Mouse (Mus musculus) liver, embryonic 11.5 days (tissue): ENCODE results near the gene Mthfd2l. TPM values are rescaled to one million over a fixed set of nuclear protein-coding genes. Genes with fewer than 3 reads are reported as not detected.

Experiments
- ATAC-seq: fragments of 200-750 bp; cut with Nextera tagmentation; replicated peaks from 2 replicates; pipeline ENCODE4 v1.8.0; 2017; ENCODE audit warnings: moderate number of reproducible peaks, mild to moderate bottlenecking, moderate TSS enrichment, moderate library complexity; ENCODE audit not compliant: low FRiP score
- DNase-seq: peaks from one replicate; pipeline ENCODE4 v3.0.0-alpha.2; 2017; ENCODE audit warnings: low spot score
- H3K27ac ChIP-seq: fragments of 300-500 bp; sonication (generic); 2 replicates; pipeline ENCODE4 v1.5.1; 2014; ENCODE audit warnings: mild to moderate bottlenecking, low read depth, low read length, control low read depth
- H3K27me3 ChIP-seq: fragments of 300-500 bp; sonication (generic); replicated peaks from 2 replicates; pipeline ENCODE4 v1.6.1; 2014; ENCODE audit warnings: low read length, mixed read lengths; ENCODE audit not compliant: control insufficient read depth, insufficient read depth
- H3K36me3 ChIP-seq: fragments of 300-500 bp; sonication (generic); 2 replicates; pipeline ENCODE4 v1.6.1; 2014; ENCODE audit warnings: mild to moderate bottlenecking, low read length, moderate library complexity, mixed read lengths; ENCODE audit not compliant: control insufficient read depth, insufficient read depth
- H3K4me1 ChIP-seq: fragments of 300-500 bp; sonication (generic); replicated peaks from 2 replicates; pipeline ENCODE4 v1.6.1; 2014; ENCODE audit warnings: low read length, mixed read lengths; ENCODE audit not compliant: control insufficient read depth, insufficient read depth
- H3K4me2 ChIP-seq: fragments of 300-500 bp; sonication (generic); 2 replicates; pipeline ENCODE4 v1.6.1; 2014; ENCODE audit warnings: mild to moderate bottlenecking, control low read depth, moderate library complexity
- H3K4me3 ChIP-seq: fragments of 300-500 bp; sonication (generic); 2 replicates; pipeline ENCODE4 v1.5.1; 2014; ENCODE audit warnings: low read depth, low read length, control low read depth
- H3K9ac ChIP-seq: fragments of 300-500 bp; sonication (generic); 2 replicates; pipeline ENCODE4 v1.6.1; 2014; ENCODE audit warnings: low read depth, low read length, control low read depth
- H3K9me3 ChIP-seq: fragments of 300-500 bp; sonication (generic); 2 replicates; pipeline ENCODE4 v1.6.1; 2016; ENCODE audit warnings: low read length, inconsistent platforms, mixed read lengths; ENCODE audit not compliant: control insufficient read depth
- WGBS: fragments of 180-500 bp; shearing (Covaris S2); extraction: QIAGEN DNeasy Blood & Tissue Kit; methylation state at CpG from one replicate; pipeline ENCODE4 v1.1.7; 2014; 5-methylcytosine and 5-hydroxymethylcytosine counted together
- polyA plus RNA-seq: library from polyadenylated mRNA; unstranded; fragments of >200 nt; fragmentation: Nextera tagmentation; extraction: Ambion mirVana; gene quantifications from 2 replicates; pipeline ENCODE4 v1.2.1, GENCODE M21; 2014

Gene Mthfd2l
- polyA plus RNA-seq, 1 experiment from 2014 or later: 23.1 TPM

DNA sequence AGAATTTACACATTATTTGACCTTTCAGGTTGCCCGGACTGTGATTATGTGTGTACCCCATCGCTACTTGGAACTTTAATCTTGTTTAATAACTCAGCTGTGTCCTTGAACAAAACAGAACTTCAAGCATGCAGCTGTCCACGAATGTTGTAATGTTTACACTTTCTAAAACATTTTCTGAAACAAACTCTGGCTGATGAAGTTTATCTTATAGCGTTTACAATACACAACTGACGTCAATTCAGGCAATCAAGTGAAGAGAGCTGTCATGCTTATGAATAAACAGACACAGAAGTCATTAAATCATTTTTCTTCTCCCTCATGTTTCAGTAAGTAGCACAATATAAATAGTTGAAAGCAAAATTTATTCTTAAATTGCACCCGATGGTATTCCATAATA lies 117.1 kb downstream of the Mthfd2l start:
- Histone ChIP-seq H3K9me3 (no peaks in the 10 kb centered on the region), H3K4me3 (no peak overlapping the region), H3K4me2 (no peak overlapping the region), H3K27me3 (no peaks in the 10 kb centered on the region), H3K27ac (no peak overlapping the region), H3K9ac (no peak overlapping the region), H3K4me1 (no peaks in the 10 kb centered on the region), H3K36me3 (no peaks in the 10 kb centered on the region)
- ATAC-seq (no peak), DNase-seq (no peak)
- 77% methylated on average over 6 of the region's 6 CpGs for WGBS

DNA sequence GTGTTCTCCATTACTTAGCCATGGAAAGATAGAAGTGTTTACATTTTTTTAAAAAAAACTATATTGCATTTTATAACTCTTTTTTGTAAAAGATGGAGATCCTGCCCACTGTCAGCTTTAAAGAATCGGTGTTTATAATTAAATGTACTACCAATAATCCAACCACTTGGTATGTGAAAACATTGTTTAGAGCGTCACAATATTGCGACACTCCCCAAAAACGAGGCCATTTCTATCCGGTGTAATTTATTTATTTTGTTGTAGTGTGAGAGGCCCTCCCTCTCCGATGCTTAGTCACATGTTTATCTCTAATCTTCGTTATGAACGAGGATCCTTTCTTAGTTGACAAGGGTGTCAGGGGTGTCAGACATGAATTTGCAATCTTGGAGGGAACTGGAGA lies 117.5 kb downstream of the Mthfd2l start:
- Histone ChIP-seq H3K4me1 (no peaks in the 10 kb centered on the region), H3K4me2 (no peak overlapping the region), H3K9me3 (no peaks in the 10 kb centered on the region), H3K4me3 (no peak overlapping the region), H3K9ac (no peak overlapping the region), H3K27ac (no peak overlapping the region), H3K36me3 (no peaks in the 10 kb centered on the region), H3K27me3 (no peaks in the 10 kb centered on the region)
- ATAC-seq (no peak), DNase-seq (no peak)
- whole genome bisulfite sequencing: 77% methylated on average over 8 of the region's 8 CpGs

Other genes starting within 250 kb of the Mthfd2l start
- gene Cxcl5, start 171.8 kb upstream of the Mthfd2l start, polyA plus RNA-seq: 1.7 and 3.1 TPM in 2 replicates
- gene Ppbp, start 162.6 kb upstream of the Mthfd2l start, polyA plus RNA-seq: 153 and 155 TPM in 2 replicates
- gene Pf4, start 158.7 kb upstream of the Mthfd2l start, polyA plus RNA-seq: 911 and 984 TPM in 2 replicates
- 0.25 TPM in 1 of 2 replicates, not detected in the other for gene Cxcl3, start 145.0 kb upstream of the Mthfd2l start, polyA plus RNA-seq
- gene Cxcl15, start 136.6 kb upstream of the Mthfd2l start, polyA plus RNA-seq: not detected in 2 replicates
- gene Cxcl1, start 39.9 kb upstream of the Mthfd2l start, polyA plus RNA-seq: 0.84 TPM in 1 of 2 replicates, not detected in the other
- 0.22 TPM in 1 of 2 replicates, not detected in the other for gene Cxcl2, start 27.2 kb upstream of the Mthfd2l start, polyA plus RNA-seq
- gene Epgn, start 96.3 kb downstream of the Mthfd2l start, polyA plus RNA-seq: 0.22 TPM in 2 replicates
- 0.10 and 0.14 TPM in 2 replicates for gene Ereg, start 143.5 kb downstream of the Mthfd2l start, polyA plus RNA-seq
- gene Areg, start 208.5 kb downstream of the Mthfd2l start, polyA plus RNA-seq: not detected in 2 replicates